Mouse (Mus musculus): ENCODE measurements at regions not wholly inside any gene's neighbourhood (a gene's known extent, or its start where the extent isn't known, plus 50 kb on each side); places are given as distances from the start of the nearest gene placed in this dataset.

GRCm38 (mm10) chr13:34441347-34441746, 96.4 kb upstream of the Slc22a23 start:
- TF ChIP-seq EP300 (IDR thresholded peaks at IDR 0.05) (no peak), CTCF (IDR thresholded peaks at IDR 0.05) (no peak)

All from lung, postnatal 0 days (tissue).